Mouse (Mus musculus): ENCODE data around the gene Slc7a1. TPM values are rescaled to one million over a fixed set of nuclear protein-coding genes. Genes with fewer than 3 reads are reported as not detected.

The Slc7a1 gene
- polyA plus RNA-seq, 1 experiment from 2014 or later: 27.2 TPM

- 95% methylated on average over 15 of the region's 15 CpGs for WGBS
- ATAC-seq: no peak
- Histone ChIP-seq H3K4me1 (peaks cover 11% of the 10 kb centered on the region), H3K27ac (no peak overlapping the region), H3K9ac (no peak overlapping the region), H3K36me3 (ENCODE audit: poor library complexity, severe bottlenecking) (peaks cover under 1% of the 10 kb centered on the region), H3K4me3 (no peak overlapping the region), H3K9me3 (replicated peaks) (no peaks in the 10 kb centered on the region), H3K4me2 (no peak overlapping the region), H3K27me3 (no peaks in the 10 kb centered on the region)
These were observed 10.4 kb downstream of the Slc7a1 start for GRCm38 (mm10) chr5:148389007-148389970.

GRCm38 (mm10) chr5:148388251-148389006 is 11.3 kb downstream of the Slc7a1 start:
- peaks cover 19% of the 10 kb centered on the region for H3K4me1 ChIP-seq
- H3K4me2 ChIP-seq: no peak overlapping the region
- 92% methylated on average over 18 of the region's 18 CpGs for WGBS
- no peaks in the 10 kb centered on the region for H3K27me3 ChIP-seq
- H3K36me3 ChIP-seq (ENCODE audit: poor library complexity, severe bottlenecking): no peaks in the 10 kb centered on the region; the same call in none of the 2 replicates
- no peak overlapping the region for H3K9ac ChIP-seq
- no peak overlapping the region for H3K27ac ChIP-seq
- no peaks in the 10 kb centered on the region for H3K9me3 ChIP-seq (replicated peaks)
- no peak for ATAC-seq
- no peak overlapping the region for H3K4me3 ChIP-seq

GRCm38 (mm10) chr5:148387820-148388219 is 11.9 kb downstream of the Slc7a1 start:
- 93% methylated on average over 2 of the region's 2 CpGs for WGBS
- Histone ChIP-seq H3K27ac (no peak overlapping the region), H3K4me2 (no peak overlapping the region), H3K4me1 (peaks cover 19% of the 10 kb centered on the region), H3K9me3 (replicated peaks) (no peaks in the 10 kb centered on the region), H3K36me3 (ENCODE audit: poor library complexity, severe bottlenecking) (no peaks in the 10 kb centered on the region; the same call in none of the 2 replicates), H3K4me3 (no peak overlapping the region), H3K27me3 (no peaks in the 10 kb centered on the region), H3K9ac (no peak overlapping the region)
- no peak for ATAC-seq

DNA sequence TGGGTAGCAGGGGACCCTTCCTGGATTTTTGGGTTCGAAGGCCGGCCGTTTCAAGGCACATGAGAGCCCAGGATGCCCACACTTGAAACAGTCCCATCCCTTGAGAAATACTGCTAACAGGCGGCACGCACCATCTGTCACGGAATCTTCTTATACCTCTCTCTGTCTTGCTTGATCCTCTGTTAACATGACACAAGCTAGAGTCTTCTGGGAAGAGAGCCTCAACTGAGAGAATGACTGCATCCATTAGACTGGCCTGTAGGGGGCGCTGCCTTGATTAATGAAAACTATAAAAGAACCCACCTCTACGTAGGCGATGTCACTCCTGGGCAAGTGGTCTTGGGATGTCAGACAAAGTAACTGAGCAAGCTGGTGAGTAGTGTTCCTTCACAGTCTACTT is 13.2 kb downstream of the Slc7a1 start:
- Histone ChIP-seq H3K4me3 (no peak overlapping the region), H3K9ac (no peak overlapping the region), H3K36me3 (ENCODE audit: poor library complexity, severe bottlenecking) (no peaks in the 10 kb centered on the region; the same call in none of the 2 replicates), H3K27ac (no peak overlapping the region), H3K27me3 (no peaks in the 10 kb centered on the region), H3K9me3 (replicated peaks) (no peaks in the 10 kb centered on the region), H3K4me2 (no peak overlapping the region), H3K4me1 (peaks cover 19% of the 10 kb centered on the region)
- ATAC-seq: no peak
- 84% methylated on average over 9 of the region's 9 CpGs for WGBS

- H3K9ac ChIP-seq: no peak overlapping the region
- H3K9me3 ChIP-seq (replicated peaks): no peaks in the 10 kb centered on the region; the same call in 1 of the 2 replicates
- H3K27me3 ChIP-seq: no peaks in the 10 kb centered on the region
- no peak for ATAC-seq
- peak overlapping the region; percentile 35; the same call in 1 of the 2 replicates for H3K27ac ChIP-seq
- H3K4me1 ChIP-seq: peaks cover 19% of the 10 kb centered on the region
- H3K4me2 ChIP-seq: no peak overlapping the region
- H3K4me3 ChIP-seq: no peak overlapping the region
- H3K36me3 ChIP-seq (ENCODE audit: poor library complexity, severe bottlenecking): no peaks in the 10 kb centered on the region; the same call in none of the 2 replicates
- 74% methylated on average over 9 of the region's 9 CpGs for WGBS
These were observed 15.1 kb downstream of the Slc7a1 start for GRCm38 (mm10) chr5:148384501-148385055.

GRCm38 (mm10) chr5:148383841-148384500 is 15.7 kb downstream of the Slc7a1 start:
- no peak overlapping the region for H3K9ac ChIP-seq
- no peaks in the 10 kb centered on the region for H3K27me3 ChIP-seq
- H3K4me3 ChIP-seq: no peak overlapping the region
- peak overlapping the region; percentile 40; the same call in 1 of the 2 replicates for H3K27ac ChIP-seq
- no peaks in the 10 kb centered on the region; the same call in 1 of the 2 replicates for H3K9me3 ChIP-seq (replicated peaks)
- WGBS: 76% methylated on average over 14 of the region's 14 CpGs
- peak; percentile 48; the same call in 1 of the 2 replicates for ATAC-seq
- no peak overlapping the region; the same call in 1 of the 2 replicates for H3K4me2 ChIP-seq
- peaks cover 19% of the 10 kb centered on the region for H3K4me1 ChIP-seq
- no peaks in the 10 kb centered on the region; the same call in 1 of the 2 replicates for H3K36me3 ChIP-seq (ENCODE audit: poor library complexity, severe bottlenecking)

GRCm38 (mm10) chr5:148381083-148381482 is 18.6 kb downstream of the Slc7a1 start:
- ATAC-seq: no peak
- peaks cover 4% of the 10 kb centered on the region; the same call in 1 of the 2 replicates for H3K9me3 ChIP-seq (replicated peaks)
- H3K36me3 ChIP-seq (ENCODE audit: poor library complexity, severe bottlenecking): peaks cover 5% of the 10 kb centered on the region; the same call in 1 of the 2 replicates
- 70% methylated on average over 8 of the region's 8 CpGs for WGBS
- H3K9ac ChIP-seq: no peak overlapping the region
- H3K4me1 ChIP-seq: peaks cover 19% of the 10 kb centered on the region
- H3K4me3 ChIP-seq: no peak overlapping the region
- no peak overlapping the region for H3K27ac ChIP-seq
- no peaks in the 10 kb centered on the region for H3K27me3 ChIP-seq
- H3K4me2 ChIP-seq: no peak overlapping the region

DNA sequence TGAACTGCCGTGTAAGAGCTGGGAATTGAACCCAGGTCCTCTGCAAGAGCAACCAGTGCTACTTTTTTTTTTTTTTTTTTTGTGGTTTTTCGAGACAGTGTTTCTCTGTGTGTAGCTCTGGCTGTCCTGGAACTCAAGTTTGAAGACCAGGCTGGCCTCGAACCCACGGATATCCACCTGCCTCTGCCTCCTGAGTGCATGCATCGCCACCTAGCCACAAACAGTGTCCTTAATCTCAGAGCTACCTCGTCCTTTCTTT is 19.5 kb downstream of the Slc7a1 start:
- WGBS: 96% methylated on average over 6 of the region's 6 CpGs

GRCm38 (mm10) chr5:148379455-148380245 is 20.1 kb downstream of the Slc7a1 start:
- Histone ChIP-seq H3K9me3 (replicated peaks) (peaks cover 10% of the 10 kb centered on the region; the same call in 1 of the 2 replicates), H3K4me2 (no peak overlapping the region), H3K4me3 (no peak overlapping the region), H3K36me3 (ENCODE audit: poor library complexity, severe bottlenecking) (peaks cover 11% of the 10 kb centered on the region; the same call in 1 of the 2 replicates), H3K27me3 (no peaks in the 10 kb centered on the region), H3K4me1 (peaks cover 12% of the 10 kb centered on the region), H3K27ac (no peak overlapping the region), H3K9ac (no peak overlapping the region)
- WGBS: 91% methylated on average over 17 of the region's 17 CpGs
- ATAC-seq: no peak

More for the DNA sequence above, 19.5 kb downstream of the Slc7a1 start:
- Histone ChIP-seq H3K9me3 (replicated peaks) (peaks cover 10% of the 10 kb centered on the region; the same call in 1 of the 2 replicates), H3K4me2 (no peak overlapping the region), H3K27me3 (no peaks in the 10 kb centered on the region), H3K27ac (no peak overlapping the region), H3K4me1 (peaks cover 17% of the 10 kb centered on the region), H3K4me3 (no peak overlapping the region), H3K9ac (no peak overlapping the region), H3K36me3 (ENCODE audit: poor library complexity, severe bottlenecking) (peaks cover 11% of the 10 kb centered on the region; the same call in 1 of the 2 replicates)
- no peak for ATAC-seq

- Histone ChIP-seq H3K4me3 (no peak overlapping the region), H3K9ac (no peak overlapping the region)
- 90% methylated on average over 3 of the region's 3 CpGs for WGBS
These were observed 21.0 kb downstream of the Slc7a1 start for GRCm38 (mm10) chr5:148378707-148379106.

DNA sequence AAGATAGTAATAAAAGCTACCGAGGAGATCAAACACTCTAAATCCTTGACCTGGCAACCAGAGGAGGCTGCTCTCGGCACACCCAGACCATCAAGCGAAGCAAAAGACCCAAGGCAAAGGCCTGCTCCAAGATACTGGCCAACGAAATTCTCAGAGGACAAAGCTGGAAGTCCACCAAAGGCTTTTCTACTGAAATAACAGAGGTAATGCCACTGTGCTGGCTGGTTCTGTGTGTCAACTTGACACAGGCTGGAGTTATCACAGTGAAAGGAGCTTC is 21.5 kb downstream of the Slc7a1 start:
- peaks cover 11% of the 10 kb centered on the region; the same call in 1 of the 2 replicates for H3K36me3 ChIP-seq (ENCODE audit: poor library complexity, severe bottlenecking)
- no peak overlapping the region for H3K4me2 ChIP-seq
- H3K27ac ChIP-seq: no peak overlapping the region
- H3K27me3 ChIP-seq: no peaks in the 10 kb centered on the region
- 89% methylated on average over 4 of the region's 4 CpGs for WGBS
- no peak overlapping the region for H3K9ac ChIP-seq
- no peak overlapping the region for H3K4me3 ChIP-seq
- ATAC-seq: no peak
- no peaks in the 10 kb centered on the region for H3K4me1 ChIP-seq
- H3K9me3 ChIP-seq (replicated peaks): peaks cover 10% of the 10 kb centered on the region; the same call in 1 of the 2 replicates

More at GRCm38 (mm10) chr5:148378707-148379106, 21.0 kb downstream of the Slc7a1 start:
- no peak for ATAC-seq
- H3K27ac ChIP-seq: no peak overlapping the region
- H3K4me1 ChIP-seq: peaks cover 3% of the 10 kb centered on the region
- no peak overlapping the region for H3K4me2 ChIP-seq
- peaks cover 11% of the 10 kb centered on the region; the same call in 1 of the 2 replicates for H3K36me3 ChIP-seq (ENCODE audit: poor library complexity, severe bottlenecking)
- peaks cover 10% of the 10 kb centered on the region; the same call in 1 of the 2 replicates for H3K9me3 ChIP-seq (replicated peaks)
- H3K27me3 ChIP-seq: no peaks in the 10 kb centered on the region
